Mouse (Mus musculus) G1E (cell line): Measurements from ENCODE around the gene Coro1b.

Experiments used
- CTCF ChIP-seq: IDR thresholded peaks from 2 replicates; pipeline ENCODE4 v1.5.1; 2012; ENCODE audit warnings: low read depth, low read length, inconsistent platforms, mixed read lengths
- GATA1 ChIP-seq: IDR thresholded peaks from 2 replicates; pipeline ENCODE4 v1.6.1; 2012; ENCODE audit warnings: borderline replicate concordance, low read length, inconsistent platforms, mixed read lengths
- GATA2 ChIP-seq: IDR thresholded peaks from 2 replicates; pipeline ENCODE4 v1.6.1; 2012; ENCODE audit warnings: low read depth, low read length, inconsistent platforms, borderline replicate concordance
- POLR2AphosphoS5 ChIP-seq: IDR thresholded peaks from 2 replicates; pipeline ENCODE4 v1.6.1; 2012; ENCODE audit warnings: low read depth, low read length, inconsistent platforms; ENCODE audit not compliant: insufficient replicate concordance
- TAL1 ChIP-seq: conservative IDR thresholded peaks from 2 replicates; pipeline ENCODE4 v1.6.1; 2012; ENCODE audit warnings: low read depth, low read length, inconsistent platforms, mixed read lengths

DNA sequence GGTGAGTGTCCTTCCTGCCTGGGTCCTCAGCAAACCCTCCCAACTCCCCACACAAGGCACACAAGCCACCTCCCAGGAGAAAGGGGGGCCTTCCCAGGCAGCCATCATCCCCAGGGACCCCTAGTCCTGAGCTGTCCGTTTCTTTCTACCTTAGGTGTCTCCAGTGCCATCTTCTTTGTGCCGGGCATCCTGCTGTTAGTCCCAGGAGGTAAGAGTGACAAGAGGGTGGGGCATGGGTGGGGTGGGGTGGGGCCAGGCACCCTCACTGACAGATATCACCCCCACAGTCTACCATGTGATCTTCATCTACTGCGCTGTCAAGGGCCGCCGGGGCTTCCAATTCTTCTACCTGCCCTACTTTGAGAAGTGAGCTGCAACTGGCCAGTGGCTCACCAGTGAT lies 17.3 kb upstream of the Coro1b start:
- TF ChIP-seq CTCF (no peak), GATA1 (no peak), POLR2AphosphoS5 (no peak), GATA2 (no peak), TAL1 (no peak)
